In the genomic region with DNA sequence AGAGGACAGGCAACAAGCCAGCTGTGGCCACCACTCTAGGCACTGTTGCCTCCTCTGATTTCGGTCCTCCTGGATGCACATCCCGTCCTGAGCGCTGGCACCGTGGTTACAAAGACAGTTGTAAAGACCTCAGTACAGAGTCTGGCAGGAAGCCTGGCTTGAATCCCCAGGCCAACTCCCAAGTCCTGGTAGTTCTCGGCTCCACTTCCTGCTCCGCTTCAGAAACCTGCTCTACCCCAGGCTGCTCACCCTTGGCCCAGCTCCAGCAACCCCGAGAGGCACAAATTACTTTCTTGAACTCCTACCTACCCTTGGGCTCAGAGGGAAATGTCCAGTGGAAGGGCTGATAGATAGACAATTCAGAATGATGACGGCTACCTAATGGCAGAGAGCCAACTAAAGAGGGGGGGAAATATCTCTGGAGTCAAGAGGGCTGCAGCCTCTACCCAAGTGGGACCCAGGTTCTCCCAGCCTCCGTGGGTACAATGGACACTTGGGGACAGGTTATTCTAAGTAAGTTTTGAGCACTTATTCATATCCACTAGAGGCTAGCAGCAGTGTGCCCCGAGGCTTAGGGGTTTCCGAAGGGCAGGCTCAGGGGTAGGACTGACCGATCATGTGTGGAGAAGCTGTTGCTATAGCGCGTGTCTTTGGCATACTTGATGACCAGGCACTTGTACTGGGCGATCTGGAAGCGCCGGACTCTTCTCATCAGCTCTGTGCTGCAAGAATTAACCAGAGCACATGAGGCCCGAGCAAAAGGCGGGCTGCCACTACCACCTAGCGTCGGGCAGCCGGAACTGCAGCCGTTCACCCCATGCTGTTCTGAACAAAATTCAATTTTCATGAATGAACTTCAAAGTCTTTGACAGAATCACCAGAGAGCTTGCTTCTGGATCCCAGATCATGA, we compare ENCODE assay signal across 8 mouse cellular contexts. TPM values are rescaled to one million over a fixed set of nuclear protein-coding genes. Genes with fewer than 3 reads are reported as not detected.
DNase-seq lines count a peak whose midpoint lies in the region; ATAC-seq and TF ChIP-seq lines count a peak whose summit lies in the region.

No protein-coding gene starts in this region.

- H3K79me2 ChIP-seq in macrophage (ENCODE audit: inconsistent target) = peaks cover 57% of the 10 kb centered on the region

- peak; percentile 81 for DNase-seq in R1 (ENCODE audit: low read depth, low spot score)
- DNase-seq in cerebellum, postnatal 36 days = peak; percentile 77 to 79
- peak; percentile 74 to 86 for DNase-seq in frontal cortex, postnatal 36 days (ENCODE audit: low spot score in 2 of 2)
- peak; percentile 79 for DNase-seq in left cerebral cortex, adult 2 months (ENCODE audit: extremely low spot score in 1 of 2, low spot score in 2 of 2)
- DNase-seq in right cerebral cortex, adult 18-20 months = peak; percentile 80
- peak; percentile 68 for DNase-seq in urinary bladder, postnatal 25 days (ENCODE audit: low spot score)

- TF ChIP-seq CTCF in left cerebral cortex, adult 2 months (IDR thresholded peaks at IDR 0.05) = peak; percentile 93

- WGBS in hindbrain, embryonic 15.5 days = 18% methylated on average over 23 of the region's 23 CpGs
- WGBS in macrophage (ENCODE audit: missing documents) = 22% methylated on average over 23 of the region's 23 CpGs

- H3K9me3 ChIP-seq in hindbrain, embryonic 15.5 days = no peaks in the 10 kb centered on the region

- peak overlapping the region; percentile 39 for H3K4me3 ChIP-seq in hindbrain, embryonic 15.5 days
- no peak overlapping the region for H3K4me3 ChIP-seq in left cerebral cortex, adult 2 months
- H3K4me3 ChIP-seq in macrophage (ENCODE audit: inconsistent target) = peak overlapping the region; percentile 67

- ATAC-seq in hindbrain, embryonic 15.5 days (ENCODE audit: low FRiP score, low read depth) = peak; percentile 72

- intact Hi-C loops in left cerebral cortex, adult 2 months (cut with DNase I) = loop anchor here (1.0 to 2.0 kb wide), 4 partner anchors 34 to 458 kb away; no protein-coding TSS in a partner anchor

- no peaks in the 10 kb centered on the region for H3K27me3 ChIP-seq in hindbrain, embryonic 15.5 days

- peak overlapping the region; percentile 20; the same call in 1 of the 2 replicates for H3K27ac ChIP-seq in hindbrain, embryonic 15.5 days (replicated peaks)
- H3K27ac ChIP-seq in left cerebral cortex, adult 2 months = no peak overlapping the region
- H3K27ac ChIP-seq in macrophage = peak overlapping the region; percentile 87

- H3K4me1 ChIP-seq in hindbrain, embryonic 15.5 days (replicated peaks) = peaks cover 38% of the 10 kb centered on the region

- H3K36me3 ChIP-seq in hindbrain, embryonic 15.5 days = no peaks in the 10 kb centered on the region
- peaks cover 1% of the 10 kb centered on the region; the same call in 1 of the 2 replicates for H3K36me3 ChIP-seq in macrophage (ENCODE audit: inconsistent target)

- peak overlapping the region; percentile 67 for H3K4me2 ChIP-seq in hindbrain, embryonic 15.5 days

- peak overlapping the region; percentile 37; the same call in 1 of the 2 replicates for H3K9ac ChIP-seq in hindbrain, embryonic 15.5 days

RNA-seq across cellular contexts. Expression of a gene that starts 1.4 kb away (rescaled TPM):
- polyA plus RNA-seq in hindbrain, embryonic 15.5 days (2015; fragmentation: Nextera tagmentation; extraction: Ambion mirVana) = 6.9 and 7.2 TPM in 2 replicates
- 1 to 10 TPM; 5.2 to 8.5 TPM for total RNA-seq in left cerebral cortex, adult 2 months (2021)
- total RNA-seq in macrophage (2018; cell fraction: chromatin; rRNA removed) = 10 to 100 TPM in 23 of 26 experiments, 1 to 10 TPM in 3; 3.2 to 34.1 (median 21.9) TPM
- 1 to 10 TPM; 1.0 to 3.6 (median 2.4) TPM for total RNA-seq in macrophage (2018; cell fraction: cytosol; rRNA removed)
- total RNA-seq in macrophage (2018; cell fraction: nucleus; rRNA removed) = 10 to 100 TPM in 12 of 26 experiments, 1 to 10 TPM in 14; 3.3 to 19.8 (median 9.4) TPM
- 2.9 to 4.4 TPM (median 3.6 TPM) in 3 replicates for polyA plus RNA-seq in macrophage (2018)

RNA-seq across cellular contexts. Expression of a gene that starts 1.6 kb away (rescaled TPM):
- polyA plus RNA-seq in hindbrain, embryonic 15.5 days (2015; fragmentation: Nextera tagmentation; extraction: Ambion mirVana) = 22.9 and 24.3 TPM in 2 replicates
- total RNA-seq in left cerebral cortex, adult 2 months (2021) = 1 to 10 TPM in 1 of 2 experiments, under 1 TPM in 1; 0.81 to 1.0 TPM
- 10 to 100 TPM in 14 of 26 experiments, 1 to 10 TPM in 11, under 1 TPM in 1; 0.92 to 30.5 (median 10.2) TPM for total RNA-seq in macrophage (2018; cell fraction: chromatin; rRNA removed)
- total RNA-seq in macrophage (2018; cell fraction: cytosol; rRNA removed) = 1 to 10 TPM; 1.9 to 7.2 (median 3.2) TPM
- 10 to 100 TPM in 3 of 26 experiments, 1 to 10 TPM in 22, under 1 TPM in 1; 0.86 to 80.6 (median 3.9) TPM for total RNA-seq in macrophage (2018; cell fraction: nucleus; rRNA removed)
- polyA plus RNA-seq in macrophage (2018) = 1.1 to 37.4 TPM (median 6.2 TPM) in 3 replicates

RNA-seq across cellular contexts. Expression of a gene that starts 14.8 kb away (rescaled TPM):
- 0.93 and 1.6 TPM in 2 replicates for polyA plus RNA-seq in hindbrain, embryonic 15.5 days (2015; fragmentation: Nextera tagmentation; extraction: Ambion mirVana)
- total RNA-seq in left cerebral cortex, adult 2 months (2021) = 1 to 10 TPM; 2.3 to 4.6 TPM
- 10 to 100 TPM in 20 of 26 experiments, 1 to 10 TPM in 6; 2.7 to 18.9 (median 12.5) TPM for total RNA-seq in macrophage (2018; cell fraction: chromatin; rRNA removed)
- total RNA-seq in macrophage (2018; cell fraction: cytosol; rRNA removed) = 1 to 10 TPM in 15 of 26 experiments, under 1 TPM in 11; 0.44 to 2.5 (median 1.1) TPM
- total RNA-seq in macrophage (2018; cell fraction: nucleus; rRNA removed) = 10 to 100 TPM in 5 of 26 experiments, 1 to 10 TPM in 21; 1.1 to 15.8 (median 6.8) TPM
- 0.79 to 1.5 TPM (median 1.5 TPM) in 3 replicates for polyA plus RNA-seq in macrophage (2018)

RNA-seq across cellular contexts. Expression of a gene that starts 14.8 kb away (rescaled TPM):
- polyA plus RNA-seq in hindbrain, embryonic 15.5 days (2015; fragmentation: Nextera tagmentation; extraction: Ambion mirVana) = 17.2 and 19.3 TPM in 2 replicates
- 10 to 100 TPM in 1 of 2 experiments, 1 to 10 TPM in 1; 8.7 to 11.1 TPM for total RNA-seq in left cerebral cortex, adult 2 months (2021)
- 10 to 100 TPM; 31.8 to 86.4 (median 54.3) TPM for total RNA-seq in macrophage (2018; cell fraction: chromatin; rRNA removed)
- 100 to 1,000 TPM; 120 to 182 (median 142) TPM for total RNA-seq in macrophage (2018; cell fraction: cytosol; rRNA removed)
- total RNA-seq in macrophage (2018; cell fraction: nucleus; rRNA removed) = 100 to 1,000 TPM in 14 of 26 experiments, 10 to 100 TPM in 12; 59.2 to 135 (median 103) TPM
- 138 to 194 TPM (median 167 TPM) in 3 replicates for polyA plus RNA-seq in macrophage (2018)

RNA-seq across cellular contexts. Expression of a gene that starts 24.7 kb away (rescaled TPM):
- 41.6 and 47.4 TPM in 2 replicates for polyA plus RNA-seq in hindbrain, embryonic 15.5 days (2015; fragmentation: Nextera tagmentation; extraction: Ambion mirVana)
- total RNA-seq in left cerebral cortex, adult 2 months (2021) = 1 to 10 TPM in 1 of 2 experiments, under 1 TPM in 1; 0.95 to 1.3 TPM
- total RNA-seq in macrophage (2018; cell fraction: chromatin; rRNA removed) = 10 to 100 TPM in 2 of 26 experiments, 1 to 10 TPM in 23, under 1 TPM in 1; 0.80 to 16.5 (median 4.9) TPM
- total RNA-seq in macrophage (2018; cell fraction: cytosol; rRNA removed) = 10 to 100 TPM in 3 of 26 experiments, 1 to 10 TPM in 23; 1.3 to 12.6 (median 4.6) TPM
- 10 to 100 TPM in 1 of 26 experiments, 1 to 10 TPM in 25; 1.6 to 19.6 (median 3.5) TPM for total RNA-seq in macrophage (2018; cell fraction: nucleus; rRNA removed)
- polyA plus RNA-seq in macrophage (2018) = 1.7 to 21.0 TPM (median 16.6 TPM) in 3 replicates
